Mouse (Mus musculus) liver, embryonic 14.5 days (tissue): ENCODE data around the gene Rad51. TPM values are rescaled to one million over a fixed set of nuclear protein-coding genes. Genes with fewer than 3 reads are reported as not detected.

ENCODE experiments used
- ATAC-seq: fragments of 200-750 bp; cut with Nextera tagmentation; 2 replicates; pipeline ENCODE4 v1.8.0; 2017; ENCODE audit warnings: moderate number of reproducible peaks, mild to moderate bottlenecking, moderate library complexity; ENCODE audit not compliant: insufficient read depth
- DNase-seq, 3 experiments: peaks; one replicate each; pipeline ENCODE4 v3.0.0-alpha.2; 2012 to 2013; ENCODE audit warnings: low read depth in 3 of 3, low spot score in 3 of 3
- H3K27ac ChIP-seq: fragments of 300-500 bp; sonication (generic); 2 replicates; pipeline ENCODE4 v1.5.1; 2014; ENCODE audit warnings: moderate library complexity, mild to moderate bottlenecking, control low read depth, inconsistent platforms
- H3K27me3 ChIP-seq: fragments of 300-500 bp; sonication (generic); 2 replicates; pipeline ENCODE4 v1.6.1; 2014; ENCODE audit warnings: mild to moderate bottlenecking, low read length, moderate library complexity; ENCODE audit not compliant: control insufficient read depth, insufficient read depth
- H3K36me3 ChIP-seq: fragments of 300-500 bp; sonication (generic); replicated peaks from 2 replicates; pipeline ENCODE4 v1.6.1; 2014; ENCODE audit warnings: low read depth; ENCODE audit not compliant: control insufficient read depth, insufficient read depth
- H3K4me1 ChIP-seq, 2 experiments: fragments of 200-500 bp in 1 of 2; fragments of 300-500 bp in 1 of 2; sonication (generic) in 1 of 2; replicated peaks; 2 replicates each; pipeline ENCODE4 v1.6.1; 2012 to 2014; ENCODE audit warnings: antibody characterized with exemption in 1 of 2, inconsistent platforms in 1 of 2, low read length in 1 of 2; ENCODE audit not compliant: control insufficient read depth in 2 of 2, insufficient read depth in 2 of 2
- H3K4me2 ChIP-seq: fragments of 300-500 bp; sonication (generic); 2 replicates; pipeline ENCODE4 v1.6.1; 2014; ENCODE audit warnings: low read depth, mild to moderate bottlenecking, control low read depth, moderate library complexity
- H3K4me3 ChIP-seq, 2 experiments: fragments of 200-500 bp in 1 of 2; fragments of 300-500 bp in 1 of 2; sonication (generic) in 1 of 2; 2 replicates each; pipeline ENCODE4 v1.5.1; 2012 to 2014; ENCODE audit warnings: low read depth in 2 of 2, low read length in 2 of 2, mild to moderate bottlenecking in 2 of 2, control low read depth in 1 of 2, inconsistent platforms in 1 of 2, moderate library complexity in 1 of 2; ENCODE audit not compliant: insufficient read depth in 1 of 2
- H3K9ac ChIP-seq: fragments of 300-500 bp; sonication (generic); replicated peaks from 2 replicates; pipeline ENCODE4 v1.6.1; 2014; ENCODE audit warnings: mild to moderate bottlenecking, control low read depth, moderate library complexity
- H3K9me3 ChIP-seq: fragments of 300-500 bp; sonication (generic); 2 replicates; pipeline ENCODE4 v1.6.1; 2016; ENCODE audit warnings: low read length, mixed read lengths; ENCODE audit not compliant: control insufficient read depth
- CTCF ChIP-seq: IDR thresholded peaks from 2 replicates; pipeline ENCODE4 v1.5.1; 2016; ENCODE audit warnings: antibody characterized with exemption, low read depth, control low read depth
- EP300 ChIP-seq: IDR thresholded peaks from 2 replicates; pipeline ENCODE4 v1.6.1; 2016; ENCODE audit warnings: antibody characterized with exemption, low read depth
- WGBS: fragments of 180-500 bp; shearing (Covaris S2); extraction: QIAGEN DNeasy Blood & Tissue Kit; methylation state at CpG from one replicate; pipeline ENCODE4 v1.1.7; 2014; ENCODE audit not compliant: insufficient replicate concordance; 5-methylcytosine and 5-hydroxymethylcytosine counted together
- polyA plus RNA-seq, 2 experiments: library from polyadenylated mRNA; depleted of rRNA in 1 of 2; stranded (reverse) in 1 of 2; unstranded in 1 of 2; fragments of >200 nt; fragmentation: Nextera tagmentation in 1 of 2; extraction: Ambion mirVana in 1 of 2; gene quantifications; 2 replicates each; pipeline versions ENCODE4 v1.2.1 to v1.2.3; 2012 to 2014

The Rad51 gene
- polyA plus RNA-seq, 2 experiments: 28.7 to 35.7 TPM

DNA sequence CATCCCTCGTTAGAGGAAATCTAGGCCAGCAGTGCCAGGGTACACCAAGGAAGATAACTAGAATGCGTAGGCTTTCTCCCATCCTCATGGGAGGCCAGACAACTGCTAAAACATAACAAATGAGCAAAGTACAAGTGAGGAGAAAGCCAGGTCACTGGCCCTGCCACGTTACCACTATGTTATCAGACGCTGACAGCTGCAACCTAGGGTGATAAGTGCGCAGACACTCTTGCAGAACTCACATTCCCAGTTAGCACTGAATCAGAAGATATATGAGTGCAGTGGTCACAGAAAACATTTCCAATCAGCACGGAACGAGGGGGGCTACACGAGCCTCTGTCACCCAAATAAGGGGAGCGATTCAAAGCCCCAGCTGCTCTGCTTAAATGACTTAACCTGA, 42.8 kb downstream of the Rad51 start:
- Histone ChIP-seq H3K4me1 (peaks cover 23 to 24% of the 10 kb centered on the region in 2 experiments), H3K9me3 (no peaks in the 10 kb centered on the region), H3K4me2 (peak overlapping the region; percentile 96), H3K9ac (peak overlapping the region; percentile 98), H3K27me3 (no peaks in the 10 kb centered on the region), H3K27ac (peak overlapping the region; percentile 97), H3K4me3 (peak overlapping the region; percentile 76 to 100), H3K36me3 (peaks cover 39% of the 10 kb centered on the region)
- ATAC-seq: peak; percentile 84
- peak; percentile 86 to 90 (median 88) for DNase-seq
- WGBS: 11% methylated on average over 9 of the region's 9 CpGs
- TF ChIP-seq CTCF (no peak), EP300 (peak; percentile 95)

GRCm38 (mm10) chr2:119156081-119156680, 43.6 kb downstream of the Rad51 start:
- Histone ChIP-seq H3K4me1 (peaks cover 23 to 24% of the 10 kb centered on the region in 2 experiments), H3K36me3 (peaks cover 32% of the 10 kb centered on the region), H3K4me2 (peak overlapping the region; percentile 96), H3K4me3 (peak overlapping the region; percentile 76 to 100), H3K27me3 (no peaks in the 10 kb centered on the region), H3K9me3 (no peaks in the 10 kb centered on the region), H3K27ac (peak overlapping the region; percentile 97), H3K9ac (peak overlapping the region; percentile 98)
- WGBS: under 1% methylated on average over 34 of the region's 34 CpGs
- ATAC-seq: peak; percentile 50
- peak in 1 of 3 experiments; percentile 40 for DNase-seq
- TF ChIP-seq EP300 (no peak), CTCF (no peak)

DNA sequence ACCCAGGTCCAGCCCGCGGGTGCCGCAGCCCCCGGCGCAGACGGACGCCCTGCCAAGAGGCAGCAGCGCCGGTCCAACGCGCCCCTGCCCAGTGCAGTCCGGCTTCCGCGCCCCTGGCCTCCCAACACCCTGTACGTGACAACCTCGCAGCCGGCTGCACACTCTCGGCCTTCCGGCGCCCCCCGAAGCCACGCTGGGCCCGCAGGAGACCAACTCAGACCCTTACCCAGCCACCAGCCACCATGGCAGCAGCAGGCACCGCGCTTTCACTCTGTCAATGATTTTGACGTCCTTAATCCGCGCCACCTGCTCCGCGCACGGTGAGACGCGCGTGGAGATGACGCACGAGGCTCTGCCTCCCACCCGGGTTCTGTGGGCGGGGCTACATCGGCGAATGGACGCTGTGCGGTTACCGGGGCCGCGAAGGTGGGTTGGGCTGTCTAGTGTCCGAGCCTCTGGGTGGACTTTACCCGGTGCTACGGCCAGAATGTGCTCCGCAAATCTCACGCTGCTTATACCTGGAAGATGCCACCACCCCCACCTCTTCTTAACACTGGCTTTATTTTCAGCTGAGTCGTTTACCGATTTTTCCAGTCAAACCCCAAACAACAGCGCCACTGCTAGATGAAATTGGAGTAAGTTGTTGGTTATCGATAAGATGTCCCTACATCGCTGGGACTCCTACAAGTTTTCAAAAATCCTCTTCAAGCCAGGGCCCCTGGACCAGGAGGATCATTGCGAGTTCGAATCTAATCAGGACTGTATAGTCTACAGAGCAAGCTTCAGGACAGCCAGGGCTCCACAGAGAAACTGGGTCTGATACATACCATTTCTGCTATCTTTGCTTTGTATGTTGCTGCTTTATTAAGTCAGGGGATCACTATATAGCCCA, 44.3 kb downstream of the Rad51 start, which contains the start of gene Rmdn3:
Gene Rmdn3, minus strand, starts transcription at position 354 of the 892 bp plus-strand sequence.
- H3K9me3 ChIP-seq: no peaks in the 10 kb centered on the region
- 1% methylated on average over 57 of the region's 57 CpGs for WGBS
- no peak for TF ChIP-seq EP300
- TF ChIP-seq CTCF: peak; percentile 36
- peaks cover 24% of the 10 kb centered on the region for H3K36me3 ChIP-seq
- no peaks in the 10 kb centered on the region for H3K27me3 ChIP-seq
- H3K27ac ChIP-seq: peak within 1 kb of the TSS; percentile 97
- DNase-seq (peak; percentile 89 to 91 (median 91)), ATAC-seq (peak; percentile 76)
- peak within 1 kb of the TSS; percentile 98 for H3K9ac ChIP-seq
- peak within 1 kb of the TSS; percentile 96 for H3K4me2 ChIP-seq
- H3K4me1 ChIP-seq: peaks cover 23 to 24% of the 10 kb centered on the region in 2 experiments
- peak within 1 kb of the TSS; percentile 76 to 100 for H3K4me3 ChIP-seq

GRCm38 (mm10) chr2:119157836-119158235, 45.2 kb downstream of the Rad51 start:
- no peaks in the 10 kb centered on the region for H3K9me3 ChIP-seq
- H3K4me3 ChIP-seq: no peak overlapping the region; a peak in 1 of 4 replicates
- no peak for DNase-seq
- TF ChIP-seq EP300 (no peak), CTCF (no peak)
- H3K4me1 ChIP-seq: peaks cover 24 to 26% of the 10 kb centered on the region in 2 experiments
- no peak overlapping the region for H3K9ac ChIP-seq
- peaks cover 16% of the 10 kb centered on the region for H3K36me3 ChIP-seq
- peak overlapping the region; percentile 78; the same call in 1 of the 2 replicates for H3K27ac ChIP-seq
- peak overlapping the region; percentile 96 for H3K4me2 ChIP-seq
- no peaks in the 10 kb centered on the region for H3K27me3 ChIP-seq
- no peak for ATAC-seq

- DNase-seq: no peak
- Histone ChIP-seq H3K4me2 (no peak overlapping the region), H3K9me3 (no peaks in the 10 kb centered on the region), H3K36me3 (no peaks in the 10 kb centered on the region), H3K4me3 (no peak overlapping the region), H3K27ac (no peak overlapping the region), H3K9ac (no peak overlapping the region), H3K27me3 (no peaks in the 10 kb centered on the region), H3K4me1 (peaks cover 10 to 12% of the 10 kb centered on the region in 2 experiments)
- TF ChIP-seq EP300 (no peak), CTCF (no peak)
- 47% methylated on average over 2 of the region's 2 CpGs for WGBS
- no peak for ATAC-seq
These were observed 48.7 kb downstream of the Rad51 start for GRCm38 (mm10) chr2:119161247-119161646.
